Mouse (Mus musculus) embryonic facial prominence, embryonic 15.5 days (tissue): Measurements from ENCODE around the gene Gm20721. TPM values are rescaled to one million over a fixed set of nuclear protein-coding genes. Genes with fewer than 3 reads are reported as not detected.

Experiments
- ATAC-seq: fragments of 200-750 bp; cut with Nextera tagmentation; 2 replicates; pipeline ENCODE4 v1.8.0; 2017; ENCODE audit warnings: low read depth, moderate TSS enrichment; ENCODE audit not compliant: insufficient number of reproducible peaks, low FRiP score, low TSS enrichment
- H3K27ac ChIP-seq: fragments of 300-500 bp; sonication (generic); replicated peaks from 2 replicates; pipeline ENCODE4 v1.5.1; 2015; ENCODE audit warnings: mild to moderate bottlenecking, inconsistent platforms
- H3K27me3 ChIP-seq: fragments of 300-500 bp; sonication (generic); 2 replicates; pipeline ENCODE4 v1.6.1; 2015; ENCODE audit warnings: inconsistent platforms
- H3K36me3 ChIP-seq: fragments of 300-500 bp; sonication (generic); 2 replicates; pipeline ENCODE4 v1.6.1; 2015; ENCODE audit warnings: mild to moderate bottlenecking, inconsistent platforms
- H3K4me1 ChIP-seq: fragments of 300-500 bp; sonication (generic); 2 replicates; pipeline ENCODE4 v1.6.1; 2015; ENCODE audit warnings: inconsistent platforms
- H3K4me2 ChIP-seq: fragments of 300-500 bp; sonication (generic); replicated peaks from 2 replicates; pipeline ENCODE4 v1.6.1; 2015; ENCODE audit warnings: mild to moderate bottlenecking, inconsistent platforms
- H3K4me3 ChIP-seq: fragments of 300-500 bp; sonication (generic); replicated peaks from 2 replicates; pipeline ENCODE4 v1.5.1; 2015; ENCODE audit warnings: mild to moderate bottlenecking, inconsistent platforms
- H3K9ac ChIP-seq: fragments of 300-500 bp; sonication (generic); 2 replicates; pipeline ENCODE4 v1.6.1; 2015; ENCODE audit warnings: inconsistent platforms
- H3K9me3 ChIP-seq: fragments of 300-500 bp; sonication (generic); replicated peaks from 2 replicates; pipeline ENCODE4 v1.6.1; 2016; ENCODE audit warnings: inconsistent platforms
- WGBS: fragments of 180-500 bp; shearing (Covaris S2); methylation state at CpG from one replicate; pipeline ENCODE4 v1.1.7; 2015; 5-methylcytosine and 5-hydroxymethylcytosine counted together
- polyA plus RNA-seq: library from polyadenylated mRNA; unstranded; fragments of >200 nt; fragmentation: Nextera tagmentation; extraction: Ambion mirVana; gene quantifications from 2 replicates; pipeline ENCODE4 v1.2.1, GENCODE M21; 2015

Gm20721 gene
- polyA plus RNA-seq, 1 experiment from 2014 or later, result 26.0 TPM

DNA sequence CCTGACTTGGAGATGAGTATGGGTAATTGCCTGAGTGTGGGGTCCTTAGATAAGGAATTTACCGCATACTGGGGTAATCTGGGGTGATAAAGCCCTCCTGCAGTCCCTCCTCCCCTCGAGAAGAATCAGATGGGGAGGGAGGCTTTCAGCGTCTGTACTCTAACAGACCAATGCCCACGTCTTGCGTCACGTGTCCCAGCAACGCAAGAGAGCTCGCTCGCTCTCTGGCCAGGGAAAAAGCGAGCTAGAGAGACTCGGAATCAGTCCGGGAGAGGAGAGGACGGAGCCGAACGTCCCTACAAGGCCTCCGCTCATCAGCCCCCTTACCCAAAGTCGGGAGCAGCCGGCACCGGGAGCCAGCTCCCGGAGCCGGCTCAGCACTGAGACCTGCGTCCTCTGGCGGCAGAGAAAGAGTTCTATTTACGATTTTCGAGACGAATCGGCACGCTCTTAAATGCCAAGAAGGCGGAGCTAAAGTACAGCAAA, 49.4 kb downstream of the Gm20721 start:
- peaks cover 46% of the 10 kb centered on the region for H3K9me3 ChIP-seq
- H3K4me1 ChIP-seq, result peaks cover 49% of the 10 kb centered on the region
- peaks cover 7% of the 10 kb centered on the region for H3K36me3 ChIP-seq
- ATAC-seq, result no peak
- WGBS, result 54% methylated on average over 29 of the region's 29 CpGs
- H3K27me3 ChIP-seq, result peaks cover 35% of the 10 kb centered on the region
- H3K27ac ChIP-seq, result no peak overlapping the region
- peak overlapping the region; percentile 4; the same call in 1 of the 2 replicates for H3K4me3 ChIP-seq
- H3K9ac ChIP-seq, result no peak overlapping the region
- peak overlapping the region; percentile 58 for H3K4me2 ChIP-seq

DNA sequence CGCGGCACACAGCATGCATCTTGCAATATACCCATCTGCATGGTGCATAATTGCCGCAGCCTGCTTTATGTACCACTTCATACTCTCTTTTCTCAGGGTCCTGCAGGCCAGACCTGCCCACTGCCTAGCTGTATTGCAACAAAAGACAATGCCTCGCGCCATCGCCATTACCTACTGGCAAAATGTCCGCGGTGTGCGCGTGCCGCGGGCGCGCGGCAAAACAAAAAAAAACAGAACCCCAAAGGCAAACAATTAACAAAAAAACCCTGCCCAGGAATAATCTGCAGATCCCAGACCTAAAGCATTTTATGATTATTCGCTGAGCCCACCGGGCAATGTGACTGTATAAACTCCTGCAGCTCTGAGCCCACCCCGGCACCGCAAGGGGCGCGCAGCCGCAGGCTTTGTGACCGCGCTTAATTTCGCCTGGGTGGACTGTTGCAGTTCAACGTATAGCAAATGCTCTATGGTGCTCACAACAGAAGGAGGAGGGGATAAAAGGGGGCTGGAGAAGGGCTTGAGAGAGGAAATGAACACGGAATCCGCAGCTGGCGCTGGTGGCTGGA, 50.5 kb downstream of the Gm20721 start:
- 48% methylated on average over 29 of the region's 29 CpGs for WGBS
- Histone ChIP-seq H3K9me3 (peaks cover 46% of the 10 kb centered on the region), H3K27me3 (peaks cover 34% of the 10 kb centered on the region), H3K9ac (no peak overlapping the region), H3K4me1 (peaks cover 60% of the 10 kb centered on the region), H3K36me3 (peaks cover 7% of the 10 kb centered on the region), H3K27ac (peak overlapping the region; percentile 44; the same call in 1 of the 2 replicates), H3K4me3 (peak overlapping the region; percentile 62), H3K4me2 (peak overlapping the region; percentile 58)
- no peak for ATAC-seq

DNA sequence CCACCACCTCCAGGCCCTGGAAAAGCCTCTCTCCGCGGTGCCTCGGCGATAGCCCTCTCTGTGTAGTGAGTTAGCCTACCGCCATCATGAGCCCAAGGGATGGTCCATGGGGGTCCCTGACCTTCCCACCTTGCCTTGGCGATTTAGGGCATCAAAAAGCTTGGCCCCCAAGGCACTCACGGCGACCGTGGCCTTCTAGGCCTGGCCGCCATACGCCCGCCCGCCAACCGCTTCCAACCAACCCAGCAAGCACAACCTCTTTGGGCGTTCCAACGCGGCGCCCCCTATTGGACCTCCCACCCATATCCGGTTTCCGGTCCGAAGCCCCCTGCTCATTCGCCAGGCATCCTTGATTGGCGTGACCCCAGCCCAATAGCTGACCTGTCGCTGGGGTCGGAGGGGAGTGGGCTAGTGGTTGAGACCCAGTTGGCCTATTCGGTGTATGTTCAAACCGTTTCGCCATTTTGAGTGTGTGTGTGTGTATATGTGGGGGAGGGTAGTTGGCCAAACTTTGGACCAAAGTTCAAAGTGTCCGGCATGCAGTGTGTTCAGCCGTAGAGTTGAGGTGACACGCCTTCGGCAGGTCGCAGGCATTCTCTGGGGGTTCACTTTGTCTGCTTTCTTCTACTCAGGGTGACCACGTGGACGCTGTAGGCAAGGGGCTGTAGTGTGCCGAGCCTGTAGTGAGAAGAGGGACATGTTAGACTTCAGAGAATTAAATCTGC, 51.2 kb downstream of the Gm20721 start:
- Histone ChIP-seq H3K4me1 (peaks cover 61% of the 10 kb centered on the region), H3K27me3 (peaks cover 29% of the 10 kb centered on the region), H3K36me3 (peaks cover 7% of the 10 kb centered on the region), H3K4me3 (peak overlapping the region; percentile 62), H3K4me2 (peak overlapping the region; percentile 58), H3K9me3 (peaks cover 43% of the 10 kb centered on the region), H3K27ac (peak overlapping the region; percentile 84), H3K9ac (peak overlapping the region; percentile 46)
- 55% methylated on average over 36 of the region's 36 CpGs for WGBS
- peak; percentile 87 for ATAC-seq

DNA sequence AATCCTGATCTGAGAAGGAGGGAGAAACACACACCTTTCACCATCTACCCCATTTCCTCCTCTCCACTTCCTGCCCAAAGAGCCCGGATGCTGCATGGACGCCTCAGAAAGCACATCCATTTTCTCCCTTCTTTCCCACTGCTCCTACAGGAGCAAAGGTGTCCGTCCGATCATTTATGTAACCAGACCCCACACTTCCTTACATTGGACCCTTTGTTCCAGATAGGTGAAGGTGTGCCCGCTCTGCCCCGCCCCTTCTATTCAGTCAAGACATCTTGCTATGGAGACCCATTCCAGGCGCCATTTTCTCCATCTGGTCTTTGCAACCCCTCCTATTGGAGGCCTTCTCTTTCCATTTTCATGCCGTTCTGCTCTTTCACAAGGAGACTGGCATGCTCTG, 52.1 kb downstream of the Gm20721 start:
- peaks cover 7% of the 10 kb centered on the region for H3K36me3 ChIP-seq
- peaks cover 56% of the 10 kb centered on the region for H3K4me1 ChIP-seq
- H3K27me3 ChIP-seq, result peaks cover 21% of the 10 kb centered on the region
- peaks cover 35% of the 10 kb centered on the region for H3K9me3 ChIP-seq
- peak overlapping the region; percentile 58 for H3K4me2 ChIP-seq
- H3K9ac ChIP-seq, result peak overlapping the region; percentile 46
- 43% methylated on average over 8 of the region's 8 CpGs for WGBS
- ATAC-seq, result no peak
- peak overlapping the region; percentile 62 for H3K4me3 ChIP-seq
- H3K27ac ChIP-seq, result peak overlapping the region; percentile 84

DNA sequence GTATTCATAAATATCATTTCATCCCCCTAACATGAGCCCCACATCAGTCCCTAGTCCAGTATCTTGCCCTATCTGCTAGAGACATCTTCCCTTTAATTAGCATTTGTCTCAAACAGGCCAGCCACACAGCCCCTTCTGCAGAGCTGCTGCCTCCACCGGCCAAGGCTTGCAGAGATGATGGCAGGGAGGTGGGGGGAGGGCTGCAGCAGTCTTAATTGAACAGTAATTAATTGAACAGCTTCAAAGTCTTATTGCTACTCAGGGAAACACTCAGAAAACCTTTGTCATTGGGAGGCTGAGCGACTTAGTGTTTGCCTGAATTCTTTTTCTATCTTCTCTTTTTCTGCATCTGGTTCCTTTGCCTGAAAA, 54.9 kb downstream of the Gm20721 start:
- H3K27ac ChIP-seq, result 0 out of 2 replicates have a peak overlapping the region, but pooled peaks have one; percentile 22
- H3K4me3 ChIP-seq, result 0 out of 2 replicates have a peak overlapping the region, but pooled peaks have one; percentile 10
- peaks cover 14% of the 10 kb centered on the region for H3K36me3 ChIP-seq

DNA sequence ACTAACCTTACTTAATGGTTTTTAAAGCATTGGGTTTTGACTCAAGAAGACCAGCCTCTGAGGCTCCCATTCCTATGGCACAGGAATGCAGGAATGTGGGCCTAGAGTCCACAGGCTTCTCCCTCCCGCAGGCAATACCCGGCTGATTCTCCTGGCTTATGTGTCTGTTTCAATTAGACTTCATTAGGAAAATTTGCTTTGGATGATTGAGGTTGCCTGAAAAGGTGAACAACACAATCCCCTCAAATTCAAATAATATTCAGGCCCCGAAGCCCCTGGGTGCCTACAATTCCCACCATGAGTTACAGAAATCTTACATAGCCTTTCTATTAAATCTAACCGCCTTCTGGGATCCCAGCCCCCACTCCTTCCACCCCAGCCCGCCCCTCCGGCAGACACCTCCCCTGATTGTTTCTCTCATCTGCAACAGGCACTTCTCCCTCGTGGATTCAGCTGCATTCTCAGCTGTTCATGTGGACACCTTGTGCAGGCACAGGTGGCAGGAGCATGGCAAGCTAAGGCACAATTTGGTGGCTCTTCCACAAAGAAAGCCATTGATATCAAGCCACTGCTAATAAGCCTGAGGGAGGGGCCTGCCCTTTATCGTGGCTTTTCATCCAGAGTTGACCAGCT, 55.4 kb downstream of the Gm20721 start:
- Histone ChIP-seq H3K27ac (0 out of 2 replicates have a peak overlapping the region, but pooled peaks have one; percentile 22), H3K9me3 (peaks cover 8% of the 10 kb centered on the region), H3K4me3 (0 out of 2 replicates have a peak overlapping the region, but pooled peaks have one; percentile 10), H3K27me3 (peaks cover 19% of the 10 kb centered on the region), H3K4me1 (peaks cover 35% of the 10 kb centered on the region), H3K36me3 (peaks cover 19% of the 10 kb centered on the region), H3K4me2 (peak overlapping the region; percentile 41), H3K9ac (no peak overlapping the region)
- ATAC-seq, result no peak
- 32% methylated on average over 8 of the region's 8 CpGs for WGBS

More for the DNA sequence above, 54.9 kb downstream of the Gm20721 start:
- Histone ChIP-seq H3K4me2 (peak overlapping the region; percentile 41), H3K9ac (no peak overlapping the region), H3K27me3 (peaks cover 14% of the 10 kb centered on the region), H3K4me1 (peaks cover 38% of the 10 kb centered on the region), H3K9me3 (peaks cover 13% of the 10 kb centered on the region)
- 12% methylated on average over 2 of the region's 2 CpGs for WGBS
- no peak for ATAC-seq

DNA sequence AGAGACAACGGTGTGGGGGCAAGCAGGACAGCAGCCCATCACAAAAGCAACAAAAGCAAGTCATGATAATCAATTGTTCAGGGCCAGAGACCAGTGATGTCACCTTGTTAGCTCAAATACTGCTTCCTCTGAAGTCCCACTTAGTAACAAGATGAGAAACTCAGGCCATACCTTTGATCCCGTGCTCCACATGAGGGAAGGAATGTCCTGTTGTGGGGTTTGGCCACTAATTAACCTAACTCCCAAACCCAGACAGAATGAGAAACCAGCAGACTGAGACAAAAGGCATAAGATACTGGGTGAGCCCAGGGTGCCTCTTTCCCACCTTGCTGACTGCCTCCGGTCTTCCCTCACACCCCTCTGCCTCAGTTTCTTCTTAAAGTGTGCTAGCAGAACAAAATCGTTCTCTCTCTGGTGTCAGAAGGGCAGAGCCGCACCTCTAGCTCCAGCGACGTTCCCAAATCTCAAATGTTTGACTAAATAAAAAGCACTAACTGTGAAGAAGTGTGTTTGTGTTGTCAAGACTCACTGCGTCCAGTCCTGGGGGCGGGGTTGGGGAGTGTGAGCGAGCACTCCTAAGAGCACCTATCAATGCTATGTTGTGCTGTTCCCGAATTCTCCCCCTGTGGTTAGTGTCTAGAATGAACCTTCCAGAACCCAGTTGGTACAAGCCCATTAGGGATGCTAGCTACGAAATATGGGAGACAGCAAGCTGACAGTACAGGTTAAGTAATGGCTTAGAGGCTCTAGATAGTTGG, 57.7 kb downstream of the Gm20721 start:
- H3K27me3 ChIP-seq, result peaks cover 41% of the 10 kb centered on the region
- H3K9me3 ChIP-seq, result peaks cover 13% of the 10 kb centered on the region; the same call in 1 of the 2 replicates
- peaks cover 42% of the 10 kb centered on the region for H3K36me3 ChIP-seq
- peaks cover 36% of the 10 kb centered on the region for H3K4me1 ChIP-seq
- whole genome bisulfite sequencing, result 69% methylated on average over 12 of the region's 12 CpGs
- no peak for ATAC-seq
- H3K9ac ChIP-seq, result no peak overlapping the region
- no peak overlapping the region for H3K4me3 ChIP-seq
- H3K27ac ChIP-seq, result no peak overlapping the region
- H3K4me2 ChIP-seq, result no peak overlapping the region

DNA sequence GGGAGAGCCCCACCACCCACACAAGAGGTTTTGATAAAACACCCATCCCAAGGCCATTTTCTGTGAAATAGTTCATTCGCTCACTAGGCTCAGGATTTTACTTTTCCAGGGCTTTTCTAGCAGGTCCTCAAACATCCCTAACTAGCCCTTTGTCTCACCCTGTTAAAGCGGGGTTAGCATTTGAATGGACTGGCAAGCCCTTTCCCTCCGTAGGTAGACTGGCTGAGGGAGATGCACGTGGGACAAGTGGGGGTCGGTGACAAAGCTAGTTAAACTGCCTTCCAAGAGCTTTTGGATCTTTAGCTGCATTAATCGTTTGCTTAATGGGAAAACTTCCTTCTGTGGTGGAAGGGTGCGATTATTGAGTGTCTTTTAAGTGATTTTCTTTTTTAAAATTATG, 58.6 kb downstream of the Gm20721 start:
- Histone ChIP-seq H3K9ac (no peak overlapping the region), H3K4me3 (peak overlapping the region; percentile 40; the same call in 1 of the 2 replicates), H3K27ac (no peak overlapping the region), H3K9me3 (peaks cover 13% of the 10 kb centered on the region; the same call in 1 of the 2 replicates), H3K4me1 (peaks cover 37% of the 10 kb centered on the region), H3K4me2 (0 out of 2 replicates have a peak overlapping the region, but pooled peaks have one; percentile 8), H3K27me3 (peaks cover 48% of the 10 kb centered on the region), H3K36me3 (peaks cover 51% of the 10 kb centered on the region)
- ATAC-seq, result no peak
- WGBS, result 43% methylated on average over 7 of the region's 7 CpGs

DNA sequence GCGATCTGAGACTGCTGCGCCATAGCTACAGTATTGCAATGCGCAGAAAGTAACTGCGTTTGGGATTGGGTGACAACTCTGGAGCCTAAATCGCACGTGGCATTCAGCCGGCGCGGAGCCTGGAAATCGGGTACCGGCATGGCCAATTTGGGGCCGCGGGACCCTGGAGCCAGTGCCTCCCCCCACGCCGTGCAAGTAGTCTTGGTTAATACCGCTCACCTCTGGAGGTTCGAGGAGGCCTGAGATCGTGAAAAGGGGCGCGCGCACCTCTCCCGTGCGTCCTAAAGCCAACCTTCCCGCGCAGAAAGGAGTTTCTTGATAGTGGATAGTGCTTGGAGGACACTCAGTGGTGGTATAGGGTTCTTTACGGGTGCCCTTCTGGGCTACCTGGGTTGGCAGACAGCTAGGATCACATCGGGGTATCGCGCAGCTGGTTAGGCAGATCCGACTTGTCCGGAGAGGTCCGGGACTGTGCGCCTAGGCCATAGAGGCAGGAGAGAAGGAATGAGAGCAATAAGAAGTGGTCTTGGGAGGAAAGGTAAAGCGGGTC, 60.5 kb downstream of the Gm20721 start:
- no peak for ATAC-seq
- peaks cover 68% of the 10 kb centered on the region for H3K36me3 ChIP-seq
- peaks cover 13% of the 10 kb centered on the region; the same call in 1 of the 2 replicates for H3K9me3 ChIP-seq
- no peak overlapping the region for H3K27ac ChIP-seq
- 47% methylated on average over 34 of the region's 34 CpGs for WGBS
- no peak overlapping the region for H3K9ac ChIP-seq
- H3K4me3 ChIP-seq, result peak overlapping the region; percentile 40
- H3K27me3 ChIP-seq, result peaks cover 48% of the 10 kb centered on the region
- peak overlapping the region; percentile 15; the same call in 1 of the 2 replicates for H3K4me2 ChIP-seq
- H3K4me1 ChIP-seq, result peaks cover 18% of the 10 kb centered on the region

DNA sequence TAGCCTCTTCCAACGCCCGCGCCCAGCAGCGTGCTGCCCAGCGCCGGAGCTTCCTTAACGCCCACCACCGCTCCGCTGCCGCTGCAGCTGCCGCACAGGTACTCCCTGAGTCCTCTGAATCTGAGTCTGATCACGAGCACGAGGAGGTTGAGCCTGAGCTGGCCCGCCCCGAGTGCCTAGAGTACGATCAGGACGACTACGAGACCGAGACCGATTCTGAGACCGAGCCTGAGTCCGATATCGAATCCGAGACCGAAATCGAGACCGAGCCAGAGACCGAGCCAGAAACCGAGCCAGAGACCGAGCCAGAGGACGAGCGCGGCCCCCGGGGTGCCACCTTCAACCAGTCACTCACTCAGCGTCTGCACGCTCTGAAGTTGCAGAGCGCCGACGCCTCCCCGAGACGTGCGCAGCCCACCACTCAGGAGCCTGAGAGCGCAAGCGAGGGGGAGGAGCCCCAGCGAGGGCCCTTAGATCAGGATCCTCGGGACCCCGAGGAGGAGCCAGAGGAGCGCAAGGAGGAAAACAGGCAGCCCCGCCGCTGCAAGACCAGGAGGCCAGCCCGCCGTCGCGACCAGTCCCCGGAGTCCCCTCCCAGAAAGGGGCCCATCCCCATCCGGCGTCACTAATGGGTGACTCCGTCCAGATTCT, 61.6 kb downstream of the Gm20721 start:
- no peak for ATAC-seq
- WGBS, result 49% methylated on average over 58 of the region's 58 CpGs
- Histone ChIP-seq H3K9ac (0 out of 2 replicates have a peak overlapping the region, but pooled peaks have one; percentile 12), H3K4me2 (peak overlapping the region; percentile 47), H3K27ac (0 out of 2 replicates have a peak overlapping the region, but pooled peaks have one; percentile 1), H3K4me3 (peak overlapping the region; percentile 40), H3K9me3 (peaks cover 13% of the 10 kb centered on the region; the same call in 1 of the 2 replicates), H3K36me3 (peaks cover 74% of the 10 kb centered on the region), H3K27me3 (peaks cover 48% of the 10 kb centered on the region), H3K4me1 (peaks cover 8% of the 10 kb centered on the region; the same call in 1 of the 2 replicates)
